Mouse (Mus musculus) mouse embryonic stem cell (cell line): ENCODE results near the gene Cmc1.
"Not testable (repeated sequence)": the region's sequence is repeated elsewhere in the genome, so short reads cannot be mapped to it uniquely, and the experiment has no call there.

Experiments
- in situ Hi-C, 2 experiments: fragments of 300-500 bp; cut with MboI; formaldehyde crosslinking; loops; 1 replicate in 1 of 2; 3 replicates in 1 of 2; pipeline ENCODE4 v1.14.3; 2019 to 2020; ENCODE audit warnings: low sequenced_read_pairs in 2 of 2, low pct_unique_long_range_greater_than_20kb in 1 of 2, mixed read lengths in 1 of 2; ENCODE audit not compliant: unreplicated experiment in 1 of 2

Cmc1 gene

DNA sequence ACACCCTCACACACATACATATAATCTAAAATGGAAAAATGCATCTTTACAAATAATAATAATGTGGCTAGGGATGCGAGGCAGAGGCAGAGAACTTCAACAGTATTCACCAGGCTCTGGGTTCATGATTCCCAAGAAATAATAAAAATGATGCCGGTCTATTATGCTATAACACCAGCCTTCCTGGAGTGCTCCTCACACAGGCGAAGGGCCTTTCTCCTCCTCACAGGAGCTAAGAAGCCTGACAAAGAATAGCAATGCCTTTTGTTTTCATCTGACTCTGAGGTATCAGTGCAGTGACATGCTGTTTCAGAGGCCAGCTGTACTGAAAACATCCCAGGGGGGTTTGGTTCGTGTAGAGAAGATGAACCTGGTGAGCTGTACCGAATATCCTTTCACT lies 4.7 kb upstream of the Cmc1 start:
- in situ Hi-C loops = no loop called here

DNA sequence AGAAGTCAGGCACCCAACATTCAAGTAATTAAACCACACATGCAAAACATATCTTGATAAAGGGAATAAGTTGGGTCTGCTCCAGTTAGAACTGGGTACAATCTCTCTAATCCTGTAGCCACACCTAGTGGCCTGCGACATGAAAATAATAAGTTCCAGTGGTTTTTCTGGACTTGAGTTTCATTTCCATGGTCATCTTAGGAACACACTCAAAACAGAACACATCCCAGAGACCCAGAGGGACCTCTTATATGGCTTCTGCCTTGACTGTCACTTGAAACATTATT lies 1.2 kb upstream of the Cmc1 start:
- in situ Hi-C loops = no loop called here

DNA sequence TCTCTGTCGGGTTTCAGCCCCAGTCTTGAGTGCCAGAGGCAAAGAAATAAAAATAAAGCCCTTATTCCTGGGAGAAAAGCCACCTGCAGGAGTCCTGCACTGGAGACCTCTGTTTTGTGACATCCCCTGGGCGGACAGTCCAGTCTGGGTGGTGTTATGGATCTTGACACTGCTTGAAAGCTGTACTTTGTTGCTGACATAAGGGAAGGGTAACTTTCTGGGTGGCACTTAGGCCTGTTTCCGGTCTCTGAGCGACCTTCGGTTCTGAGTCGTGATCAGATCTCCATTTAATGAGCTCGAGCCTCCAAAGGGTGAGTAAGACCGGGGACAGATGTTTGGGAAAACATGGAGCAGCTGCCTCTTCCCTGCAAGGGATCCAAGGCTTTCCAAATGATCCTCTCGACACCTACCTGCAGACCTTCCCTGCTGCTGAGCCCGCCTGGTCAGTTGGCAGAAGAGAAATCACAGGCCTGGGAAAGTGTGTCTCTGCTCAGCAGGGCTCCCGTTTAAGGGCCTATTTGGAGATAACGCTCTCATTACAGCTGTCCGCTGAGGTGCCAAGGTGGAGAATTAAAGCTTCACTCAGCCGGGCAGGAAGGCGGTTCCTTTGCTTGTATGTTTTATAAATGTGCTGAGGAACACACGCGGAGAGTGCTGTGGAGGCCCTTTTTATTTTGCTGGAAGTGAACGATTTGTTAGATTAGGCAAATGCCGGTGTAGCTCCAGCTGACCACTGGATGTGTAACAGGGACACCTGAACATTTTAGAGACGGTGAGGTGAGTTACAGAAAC lies 648 bp upstream of the Cmc1 start:
- in situ Hi-C loops = no loop called here

DNA sequence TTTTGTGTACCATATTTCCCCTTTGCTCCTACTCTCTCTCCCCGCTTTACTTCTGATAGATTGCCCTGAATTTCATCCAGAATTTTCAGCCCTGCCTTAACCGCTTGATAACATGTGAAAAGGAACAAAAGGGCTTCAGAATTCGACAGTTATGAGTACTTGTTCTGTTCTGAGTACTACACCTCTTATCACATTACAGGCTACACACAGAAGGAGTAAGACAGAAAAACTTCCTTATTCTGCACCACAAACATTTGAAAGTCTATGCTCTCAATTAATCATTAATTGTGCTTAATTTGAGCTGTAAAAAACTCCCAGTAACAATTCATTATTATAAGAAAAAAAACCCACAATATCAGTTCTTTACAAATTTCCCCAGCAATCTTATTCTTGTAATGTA lies 9.6 kb downstream of the Cmc1 start:
- in situ Hi-C loops = not testable (repeated sequence)

DNA sequence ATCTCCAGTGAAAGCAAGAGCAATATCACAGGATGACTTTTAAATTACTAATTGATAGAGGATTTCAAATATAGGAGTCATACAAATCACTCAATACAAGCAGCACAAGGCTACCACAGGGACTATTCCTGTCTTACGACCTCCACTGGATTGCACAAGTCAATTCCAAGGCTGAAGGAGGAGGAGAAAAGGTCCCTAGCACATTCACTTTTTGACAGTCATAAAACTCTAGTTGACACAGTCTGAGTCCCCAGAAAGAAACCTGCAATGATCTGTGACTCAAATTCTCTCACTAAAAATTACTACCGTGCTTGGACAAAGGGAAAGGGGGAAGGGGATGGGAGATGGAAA lies 39.6 kb downstream of the Cmc1 start:
- in situ Hi-C loops = no loop called here

DNA sequence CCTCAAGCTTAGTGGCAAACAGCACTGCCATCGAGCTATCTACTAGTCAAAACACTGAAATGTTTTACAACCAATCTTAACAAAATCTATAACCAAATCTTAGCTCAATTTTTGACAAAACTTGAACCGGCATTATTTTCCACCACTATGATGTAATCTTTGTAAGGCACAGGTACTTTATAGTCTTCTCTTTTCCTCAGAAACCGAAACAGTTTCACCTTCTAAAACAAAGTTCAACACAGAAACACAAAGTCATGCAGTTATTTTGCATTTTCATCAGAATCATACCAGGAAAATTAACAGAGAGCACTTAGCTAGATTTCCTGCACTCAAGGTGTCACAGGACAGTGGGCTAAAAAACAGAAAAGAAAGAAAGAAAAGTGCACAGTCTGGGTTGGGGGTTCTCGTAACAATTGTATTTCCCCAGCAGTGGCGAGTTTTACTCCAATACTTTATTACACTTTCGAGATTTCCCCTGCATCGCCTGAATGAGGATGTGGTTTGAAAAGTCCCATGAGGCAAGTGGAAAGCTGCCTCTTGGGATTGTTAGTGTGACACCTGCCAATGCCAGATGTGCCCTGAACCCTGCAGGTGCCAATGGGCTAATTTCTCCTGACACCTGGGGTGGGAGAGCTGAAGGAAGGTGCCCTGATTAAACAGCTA lies 40.1 kb downstream of the Cmc1 start:
- in situ Hi-C loops = no loop called here

DNA sequence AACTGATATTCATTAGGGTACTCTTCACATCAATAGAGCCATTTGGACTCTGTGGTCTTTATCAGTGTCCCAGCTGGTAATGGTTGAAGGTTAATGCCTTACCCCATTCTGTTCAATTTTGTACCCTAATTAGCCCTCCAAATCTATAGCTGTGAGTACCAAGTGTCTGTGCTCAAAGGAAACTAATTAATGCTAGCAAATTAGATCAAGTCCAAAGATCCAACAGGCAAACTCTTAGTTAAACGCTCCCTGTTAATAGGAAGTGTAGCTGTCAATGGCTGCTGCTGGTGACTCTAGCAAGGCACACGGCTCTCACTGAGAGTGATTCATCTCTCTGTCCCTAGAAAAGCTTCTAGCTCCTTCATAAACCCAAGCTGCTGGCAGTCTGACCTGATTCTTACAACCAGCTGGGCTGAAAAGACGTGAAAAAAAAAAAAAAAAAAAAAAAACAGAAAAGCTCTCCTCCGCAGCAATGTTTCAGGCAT lies 41.4 kb downstream of the Cmc1 start:
- in situ Hi-C loops = no loop called here

DNA sequence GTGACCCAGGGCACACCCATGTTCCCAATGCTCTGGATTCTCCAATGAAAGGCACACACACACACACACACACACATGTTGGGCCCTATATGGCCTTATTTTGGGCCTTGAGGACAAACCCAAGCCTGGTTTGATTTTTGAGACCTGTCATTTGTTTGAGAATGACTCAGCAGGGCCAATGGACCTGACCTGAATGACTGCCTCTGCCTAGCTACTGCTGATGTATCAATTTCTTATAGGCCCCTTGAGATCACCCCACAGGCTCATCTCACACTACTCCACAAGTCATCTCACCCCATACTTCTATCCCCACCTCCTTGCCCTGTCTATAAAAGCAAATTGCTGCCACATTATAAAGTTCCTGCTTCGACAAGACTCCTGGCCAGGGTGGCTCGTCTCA lies 48.2 kb downstream of the Cmc1 start:
- in situ Hi-C loops = no loop called here

DNA sequence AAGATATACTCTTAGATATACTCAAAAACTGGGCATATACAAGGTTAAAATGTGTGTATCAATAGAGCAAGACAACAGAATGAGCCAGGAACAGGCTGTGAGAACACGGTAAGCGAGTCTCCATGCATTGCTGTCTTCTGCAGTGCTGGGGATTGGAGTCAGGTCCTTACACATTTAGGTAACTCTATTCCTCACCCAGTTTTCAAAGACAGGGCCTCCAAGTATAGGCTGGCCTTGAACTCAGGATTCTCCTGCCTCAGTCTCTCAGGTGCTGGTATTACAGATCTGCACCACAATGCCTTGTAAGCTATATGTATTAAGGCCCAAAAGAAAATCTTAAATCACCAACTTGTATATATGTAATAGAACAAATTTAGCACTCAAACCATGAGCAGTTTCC lies 49.5 kb downstream of the Cmc1 start:
- in situ Hi-C loops = no loop called here

DNA sequence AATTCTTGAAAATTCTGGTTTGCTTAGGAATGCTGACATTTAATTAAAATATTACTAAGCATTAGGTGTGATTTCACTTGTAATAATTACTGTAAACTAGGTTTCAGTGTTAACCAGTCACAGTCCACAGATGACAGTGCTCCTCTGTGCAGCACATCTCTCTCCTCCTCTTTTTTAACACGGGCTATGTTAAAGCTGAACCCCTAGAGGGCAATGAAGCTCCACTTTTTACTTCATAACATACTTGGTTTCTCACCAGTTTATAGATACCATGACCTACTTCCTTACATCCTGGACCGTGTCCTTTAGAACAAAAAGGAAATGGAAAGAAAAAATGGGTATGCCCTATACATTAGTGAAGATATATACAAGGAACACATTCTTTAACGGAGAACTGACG lies 50.6 kb downstream of the Cmc1 start:
- in situ Hi-C loops = no loop called here

DNA sequence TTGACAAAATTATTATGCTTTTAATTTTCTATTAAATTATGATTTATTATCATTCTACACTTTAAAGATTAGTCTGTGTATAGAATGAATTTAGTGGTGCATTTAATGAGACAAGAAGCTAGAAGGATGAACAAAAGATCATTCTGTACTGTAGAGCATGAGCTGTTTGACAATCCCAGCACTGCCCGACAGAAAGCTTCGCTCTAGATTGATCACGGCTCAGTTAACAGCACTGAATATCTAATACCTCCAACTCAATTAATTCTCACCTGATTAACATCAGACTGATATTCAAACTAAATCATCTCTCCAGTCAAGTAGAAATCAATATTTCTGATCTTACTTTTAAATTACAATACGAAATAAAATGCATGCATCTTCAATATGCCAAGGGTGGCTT lies 66.1 kb downstream of the Cmc1 start:
- in situ Hi-C loops = no loop called here

DNA sequence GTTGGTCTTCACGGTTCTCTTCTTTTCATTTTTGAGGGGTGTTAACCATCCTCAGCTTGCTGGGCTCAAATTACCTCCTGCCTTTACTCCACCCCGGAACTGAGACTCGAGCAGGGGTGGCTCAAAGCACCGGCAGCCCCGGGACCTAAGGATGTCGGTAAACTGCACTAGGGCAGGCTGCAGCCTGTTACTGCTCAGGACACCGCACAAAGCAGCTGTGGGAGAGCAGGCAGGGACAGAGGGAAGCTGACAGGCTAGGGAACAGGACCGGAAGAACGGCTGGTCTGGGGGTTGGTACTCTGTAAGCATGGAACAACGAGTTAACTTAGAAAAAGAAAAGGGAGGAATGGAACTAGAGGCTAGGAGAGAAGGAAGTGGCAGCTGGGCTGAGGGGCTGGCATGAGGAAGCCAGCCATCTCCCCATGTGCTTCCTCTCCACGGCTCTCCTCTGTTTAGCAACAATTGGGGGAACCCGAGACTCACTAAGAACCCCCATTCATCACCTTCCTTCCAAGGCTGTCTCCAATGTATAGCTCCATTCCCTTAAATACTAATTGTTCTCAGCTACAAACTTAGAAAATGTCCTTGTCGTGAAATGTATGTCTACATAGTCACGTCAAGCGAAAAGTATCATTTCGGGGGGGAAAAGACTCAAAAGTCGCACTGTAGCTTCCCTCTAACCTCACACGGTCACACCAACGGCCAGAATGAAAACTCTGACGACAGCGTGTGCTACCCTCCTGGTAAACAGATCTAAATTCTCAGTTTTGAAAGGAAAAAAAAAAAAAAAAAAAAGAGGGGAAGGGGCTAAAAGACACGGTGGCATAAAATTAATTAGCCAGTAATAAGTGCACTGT lies 67.2 kb downstream of the Cmc1 start:
- in situ Hi-C loops = no loop called here

DNA sequence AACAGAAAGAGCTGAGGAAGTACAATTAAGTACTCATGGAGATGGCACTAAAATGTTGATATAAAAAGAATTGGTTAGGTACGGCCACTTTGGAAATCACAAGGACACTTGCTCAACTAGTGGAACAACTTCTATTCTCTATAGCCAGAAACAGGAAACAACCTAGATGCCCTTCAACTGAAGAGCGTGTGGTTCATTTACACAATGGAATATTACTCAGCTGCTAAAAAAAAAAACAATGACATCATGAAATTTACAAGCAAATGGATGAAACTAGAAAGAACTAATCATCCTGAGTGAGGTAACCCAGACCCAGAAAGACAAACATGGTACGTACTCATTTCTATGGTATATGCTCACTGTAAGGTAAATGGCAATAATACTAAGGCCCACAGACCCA lies 76.6 kb downstream of the Cmc1 start:
- in situ Hi-C loops = loop anchor here (25.0 kb wide), 2 partner anchors 289 to 414 kb away; partner anchors contain the start of gene Eomes (in 2 of the 2)

DNA sequence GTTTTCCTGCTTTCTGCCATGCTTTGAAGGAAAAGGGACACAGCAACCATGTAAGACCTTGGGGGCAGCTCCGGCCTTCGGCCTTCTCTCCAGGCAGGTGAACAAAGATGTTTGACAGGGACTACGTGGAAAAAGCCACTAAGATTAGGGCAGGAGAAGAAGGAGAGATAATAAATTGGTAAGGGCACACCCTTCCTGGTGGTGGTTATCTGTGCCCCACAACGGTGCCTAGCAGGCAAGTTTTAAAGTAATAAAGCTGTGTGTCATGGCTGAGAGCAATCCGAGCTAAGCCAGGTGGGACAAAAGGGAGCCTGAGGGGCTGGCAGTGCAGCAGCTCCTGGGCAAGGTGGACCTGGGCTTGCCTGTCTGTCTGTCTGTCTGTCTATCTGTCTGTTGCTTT lies 77.9 kb downstream of the Cmc1 start:
- in situ Hi-C loops = loop anchor here (25.0 kb wide), 2 partner anchors 290 to 415 kb away; partner anchors contain the start of gene Eomes (in 2 of the 2)

DNA sequence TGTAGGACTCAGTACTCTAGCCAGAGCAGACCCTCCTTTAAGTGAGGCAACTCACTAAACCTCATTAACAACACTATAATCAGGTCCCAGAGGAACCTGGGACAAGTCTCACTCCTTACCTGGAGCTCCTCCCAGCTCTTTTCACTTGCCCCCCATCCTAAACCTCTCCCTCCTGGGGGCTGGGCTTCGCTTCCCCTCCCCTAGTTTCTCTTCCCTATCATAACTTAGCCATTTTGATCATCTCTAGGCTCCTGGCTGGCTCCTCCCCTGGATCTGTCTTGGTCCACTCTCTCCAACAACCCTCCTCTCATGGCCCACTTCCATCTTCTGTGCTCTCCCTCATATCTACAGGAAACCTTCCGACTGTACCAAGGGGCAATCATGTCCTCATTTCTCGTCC lies 78.6 kb downstream of the Cmc1 start:
- in situ Hi-C loops = loop anchor here (25.0 kb wide), 2 partner anchors 291 to 416 kb away; partner anchors contain the start of gene Eomes (in 2 of the 2)

DNA sequence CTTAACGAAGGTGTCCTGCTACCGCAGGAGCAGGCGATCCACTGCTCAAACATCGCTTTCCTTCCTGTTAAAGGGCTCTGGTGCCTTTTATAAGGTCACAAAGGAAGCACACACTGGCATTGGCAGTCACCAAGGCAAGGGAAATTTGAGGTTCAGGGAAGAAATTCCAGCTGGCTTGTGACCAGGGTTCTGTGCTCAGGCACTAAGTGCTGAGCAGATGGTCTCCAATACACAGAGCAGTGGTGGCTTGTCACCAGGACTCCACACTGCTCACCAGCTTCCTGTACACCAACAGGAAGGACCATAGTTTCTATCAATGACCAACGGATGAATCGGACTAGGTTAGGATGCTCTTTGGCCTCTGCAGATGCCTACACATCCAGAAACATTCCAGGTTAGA lies 79.5 kb downstream of the Cmc1 start:
- in situ Hi-C loops = loop anchor here (25.0 kb wide), 2 partner anchors 292 to 417 kb away; partner anchors contain the start of gene Eomes (in 2 of the 2)

DNA sequence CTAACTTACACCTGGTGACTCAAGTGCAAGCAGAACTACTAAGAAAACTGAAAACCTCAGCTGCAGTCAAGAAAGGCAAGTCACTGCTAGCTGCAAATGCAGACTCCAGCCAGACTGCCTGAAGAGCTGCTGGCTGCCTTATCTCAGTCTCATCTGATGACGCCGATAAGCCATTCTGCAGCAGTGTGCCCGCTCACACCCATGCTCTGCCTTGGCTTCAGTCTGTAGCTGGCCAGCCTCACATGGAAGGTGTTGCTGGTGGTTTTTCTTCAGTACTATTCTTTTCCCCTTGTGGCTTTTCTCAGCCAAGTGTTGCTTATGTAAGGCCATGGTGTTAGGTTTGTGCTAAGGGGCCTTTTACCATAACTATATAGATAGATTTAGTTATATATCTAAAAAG lies 90.9 kb downstream of the Cmc1 start:
- in situ Hi-C loops = loop anchor here (25.0 kb wide), 2 partner anchors 303 to 428 kb away; partner anchors contain the start of gene Eomes (in 2 of the 2)

DNA sequence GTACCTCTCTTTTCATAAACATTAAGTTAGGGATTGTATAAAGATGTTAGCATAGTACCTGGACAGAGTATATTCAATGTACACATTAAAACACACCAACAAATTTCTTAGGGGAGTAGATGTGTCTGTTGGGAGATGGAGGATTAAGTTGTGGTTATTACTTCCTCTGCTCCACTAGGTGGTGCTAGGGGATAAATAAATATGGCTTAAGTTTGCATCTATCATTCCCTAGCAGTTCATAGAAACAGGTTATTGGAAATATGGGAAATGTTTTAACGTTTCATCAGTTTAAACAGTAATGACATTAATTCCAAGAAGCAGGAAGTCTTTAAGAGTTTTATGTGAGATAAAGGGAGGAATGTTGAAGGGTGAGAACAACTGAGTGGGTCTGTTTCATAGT lies 96.7 kb downstream of the Cmc1 start:
- in situ Hi-C loops = loop anchor here (25.0 kb wide), 2 partner anchors 309 to 434 kb away; partner anchors contain the start of gene Eomes (in 2 of the 2)

DNA sequence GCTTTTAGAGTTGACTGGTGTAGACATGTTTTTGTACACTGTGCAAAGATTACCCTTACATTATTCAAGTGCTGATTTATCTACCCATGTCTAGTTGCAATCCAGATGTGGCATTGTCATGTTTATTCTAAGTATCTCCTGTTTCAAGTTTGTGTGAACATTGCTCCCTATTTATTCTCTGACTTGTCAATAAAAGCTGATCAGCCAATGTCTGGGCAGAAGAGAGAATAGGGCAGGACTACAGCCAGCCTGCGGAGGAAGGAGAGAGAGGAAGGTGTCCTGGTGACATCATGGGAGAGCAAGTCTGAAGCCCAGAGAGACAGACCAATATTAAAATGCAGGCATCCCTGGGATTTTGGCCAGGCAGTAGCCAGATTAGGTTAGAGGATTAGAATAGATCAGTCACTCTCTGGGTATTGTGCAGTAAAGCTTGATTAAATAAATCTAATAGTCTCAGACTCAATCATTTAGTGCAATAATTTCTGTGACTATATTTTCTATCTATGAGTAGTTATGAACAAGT lies 104.9 kb downstream of the Cmc1 start:
- in situ Hi-C loops = no loop called here
